26 mouse cellular contexts compared by ENCODE assay signal in the genomic region with DNA sequence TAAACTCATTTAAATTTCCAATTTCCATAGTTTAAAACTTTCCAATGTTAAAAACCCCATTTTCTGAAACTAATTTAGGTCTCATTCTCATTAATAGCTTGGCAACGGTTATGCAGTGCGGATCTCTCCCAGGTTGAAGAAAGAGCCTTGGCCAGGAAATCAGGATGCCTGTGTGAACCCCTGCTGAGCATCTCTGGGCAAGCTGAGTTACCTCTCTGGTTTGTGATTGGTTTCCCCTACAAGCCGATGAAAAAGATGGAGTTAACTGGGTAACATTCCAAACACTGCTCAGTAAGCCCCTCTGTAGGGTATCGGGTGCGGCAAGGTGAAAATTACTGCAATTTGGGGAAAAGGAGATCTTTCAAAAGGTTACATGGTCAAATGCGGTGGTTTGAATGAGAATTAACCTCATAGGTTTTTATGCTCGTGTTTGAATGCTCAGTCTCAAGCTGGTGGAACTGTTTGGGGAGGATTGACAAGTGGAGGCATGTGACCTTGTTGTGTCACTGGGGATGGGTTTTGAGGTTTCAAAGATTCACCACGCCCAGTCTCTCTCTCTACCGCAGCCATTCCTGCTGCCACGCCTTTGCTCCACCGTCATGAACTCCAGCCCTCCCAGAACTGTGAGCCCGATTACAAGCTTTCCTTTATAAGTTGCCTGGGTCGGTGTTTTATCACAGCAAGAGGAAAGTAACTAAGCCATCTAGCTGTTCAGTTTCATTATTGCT.
"Had no signal": no experiment of that assay in that cellular context is flagged by ENCODE, and none has a peak within 500 bp of the region (broad histone marks: within the 10 kb centered on the region; RNA-seq: fewer than 3 reads in every experiment).

No protein-coding gene starts in this region.

- H3K9me3 ChIP-seq: heart, embryonic 10.5 days; heart, embryonic 12.5 days; hindbrain, embryonic 10.5 days; hindbrain, embryonic 12.5 days; intestine, embryonic 15.5 days; kidney, embryonic 15.5 days; limb, embryonic 10.5 days; limb, embryonic 12.5 days; liver, embryonic 13.5 days; liver, embryonic 15.5 days had no signal

- H3K4me1 ChIP-seq: intestine, embryonic 15.5 days; liver, embryonic 13.5 days; liver, embryonic 15.5 days had no signal

- ATAC-seq: inflammation-experienced regulatory T-cells, adult 6 months; intestine, embryonic 15.5 days; intestine, postnatal 0 days had no signal

- H3K27me3 ChIP-seq: intestine, embryonic 15.5 days had no signal

- H3K27ac ChIP-seq: heart, embryonic 10.5 days; hindbrain, embryonic 10.5 days; hindbrain, embryonic 14.5 days; intestine, embryonic 15.5 days; kidney, embryonic 15.5 days; kidney, postnatal 0 days; left cerebral cortex, adult 2 months; limb, embryonic 10.5 days; limb, embryonic 12.5 days; liver, embryonic 13.5 days; liver, embryonic 15.5 days had no signal

- H3K36me3 ChIP-seq: heart, embryonic 10.5 days; heart, embryonic 12.5 days; hindbrain, embryonic 10.5 days; hindbrain, embryonic 12.5 days; intestine, embryonic 15.5 days; kidney, embryonic 15.5 days; limb, embryonic 10.5 days; limb, embryonic 12.5 days; liver, embryonic 13.5 days; liver, embryonic 15.5 days had no signal

- H3K4me2 ChIP-seq: heart, embryonic 12.5 days; hindbrain, embryonic 12.5 days; hindbrain, embryonic 14.5 days; intestine, embryonic 15.5 days; kidney, embryonic 15.5 days; limb, embryonic 12.5 days; liver, embryonic 11.5 days; liver, embryonic 13.5 days; liver, embryonic 15.5 days had no signal

- DNase-seq: gastrocnemius, postnatal 14 days; heart, adult 18-20 months; heart, postnatal 10 days; heart, postnatal 4 days; kidney, adult 18-20 months; kidney, adult 9 months; kidney, postnatal 14 days; kidney, postnatal 36 days; layer of hippocampus, adult 9-11 months; liver; liver, embryonic 13.5 days had no signal

- H3K4me3 ChIP-seq: heart, embryonic 10.5 days; heart, embryonic 12.5 days; hindbrain, embryonic 10.5 days; hindbrain, embryonic 12.5 days; intestine, embryonic 15.5 days; kidney, embryonic 15.5 days; left cerebral cortex, adult 2 months; limb, embryonic 10.5 days; limb, embryonic 12.5 days; liver, embryonic 13.5 days; liver, embryonic 15.5 days had no signal

- H3K9ac ChIP-seq: heart, embryonic 12.5 days; hindbrain, embryonic 12.5 days; hindbrain, embryonic 14.5 days; intestine, embryonic 15.5 days; kidney, embryonic 15.5 days; limb, embryonic 12.5 days; liver, embryonic 13.5 days; liver, embryonic 15.5 days had no signal
